Mouse (Mus musculus) stomach, postnatal 0 days (tissue): ENCODE data around the gene Snrnp200. TPM values are rescaled to one million over a fixed set of nuclear protein-coding genes. Genes with fewer than 3 reads are reported as not detected.

Experiments used
- ATAC-seq: fragments of 200-750 bp; cut with Nextera tagmentation; 2 replicates; pipeline ENCODE4 v1.8.0; 2017; ENCODE audit not compliant: low FRiP score, low TSS enrichment
- DNase-seq: peaks from one replicate; pipeline ENCODE4 v3.0.0-alpha.2; 2016; ENCODE audit warnings: low spot score
- H3K27ac ChIP-seq: fragments of 300-500 bp; sonication (generic); replicated peaks from 2 replicates; pipeline ENCODE4 v1.5.1; 2014; ENCODE audit warnings: mild to moderate bottlenecking, control low read depth
- H3K27me3 ChIP-seq: fragments of 300-500 bp; sonication (generic); 2 replicates; pipeline ENCODE4 v1.6.1; 2014; ENCODE audit warnings: low read length; ENCODE audit not compliant: control insufficient read depth, insufficient read depth
- H3K36me3 ChIP-seq: fragments of 300-500 bp; sonication (generic); 2 replicates; pipeline ENCODE4 v1.6.1; 2014; ENCODE audit warnings: low read length, mixed read lengths; ENCODE audit not compliant: control insufficient read depth, insufficient read depth
- H3K4me1 ChIP-seq: fragments of 300-500 bp; sonication (generic); replicated peaks from 2 replicates; pipeline ENCODE4 v1.6.1; 2014; ENCODE audit warnings: antibody characterized with exemption; ENCODE audit not compliant: control insufficient read depth, insufficient read depth
- H3K4me2 ChIP-seq: fragments of 300-500 bp; sonication (generic); replicated peaks from 2 replicates; pipeline ENCODE4 v1.6.1; 2014; ENCODE audit warnings: low read depth, mild to moderate bottlenecking, control low read depth, moderate library complexity
- H3K4me3 ChIP-seq: fragments of 300-500 bp; sonication (generic); 2 replicates; pipeline ENCODE4 v1.5.1; 2014; ENCODE audit warnings: low read depth, low read length, control low read depth
- H3K9ac ChIP-seq: fragments of 300-500 bp; sonication (generic); 2 replicates; pipeline ENCODE4 v1.6.1; 2014; ENCODE audit warnings: mild to moderate bottlenecking, low read length, control low read depth, mixed read lengths
- H3K9me3 ChIP-seq: fragments of 300-500 bp; sonication (generic); 2 replicates; pipeline ENCODE4 v1.6.1; 2016; ENCODE audit warnings: low read length; ENCODE audit not compliant: control insufficient read depth
- CTCF ChIP-seq: IDR thresholded peaks from 2 replicates; pipeline ENCODE4 v1.5.1; 2016; ENCODE audit warnings: antibody characterized with exemption, low read depth, mild to moderate bottlenecking, moderate library complexity
- EP300 ChIP-seq: optimal IDR thresholded peaks from 2 replicates; pipeline ENCODE3; 2016; ENCODE audit warnings: antibody characterized with exemption
- WGBS: fragments of 180-500 bp; shearing (Covaris S2); extraction: QIAGEN DNeasy Blood & Tissue Kit; methylation state at CpG from one replicate; pipeline ENCODE4 v1.1.7; 2014; 5-methylcytosine and 5-hydroxymethylcytosine counted together
- polyA plus RNA-seq: library from polyadenylated mRNA; unstranded; fragments of >200 nt; fragmentation: Nextera tagmentation; extraction: Ambion mirVana; gene quantifications from 2 replicates; pipeline ENCODE4 v1.2.1, GENCODE M21; 2015

Gene Snrnp200
- polyA plus RNA-seq, 1 experiment from 2014 or later = 13.8 TPM

DNA sequence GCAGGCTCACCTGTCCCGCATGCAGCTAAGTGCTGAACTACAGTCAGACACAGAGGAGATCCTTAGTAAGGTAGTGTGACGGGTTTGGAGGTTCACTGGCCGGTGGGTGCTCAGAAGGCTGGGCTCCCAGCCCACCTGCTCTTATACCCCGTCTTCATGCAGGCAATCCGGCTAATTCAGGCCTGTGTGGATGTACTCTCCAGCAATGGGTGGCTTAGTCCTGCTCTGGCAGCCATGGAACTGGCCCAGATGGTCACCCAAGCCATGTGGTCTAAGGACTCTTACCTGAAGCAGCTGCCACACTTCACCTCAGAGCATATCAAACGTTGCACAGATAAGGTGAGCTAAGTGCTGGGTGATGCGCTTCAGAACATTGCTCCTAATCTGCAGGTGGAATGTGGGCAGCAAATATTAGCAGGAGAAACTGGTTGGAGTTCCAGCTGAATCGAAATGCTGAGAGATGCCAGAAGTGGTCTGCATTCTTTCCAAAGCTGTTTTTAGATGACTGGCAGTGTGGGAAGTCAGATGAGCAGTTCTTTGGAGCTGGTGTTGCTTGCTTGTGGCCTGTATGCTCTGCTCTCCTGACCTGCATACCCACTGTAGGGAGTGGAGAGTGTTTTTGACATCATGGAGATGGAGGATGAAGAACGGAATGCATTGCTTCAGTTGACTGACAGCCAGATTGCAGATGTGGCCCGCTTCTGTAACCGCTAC, 29.9 kb downstream of the Snrnp200 start:
- TF ChIP-seq CTCF (no peak), EP300 (no peak)
- 90% methylated on average over 11 of the region's 11 CpGs for WGBS
- ATAC-seq (no peak), DNase-seq (no peak)
- Histone ChIP-seq H3K4me3 (no peak overlapping the region), H3K27me3 (no peaks in the 10 kb centered on the region), H3K27ac (no peak overlapping the region), H3K4me2 (no peak overlapping the region), H3K9ac (no peak overlapping the region), H3K9me3 (no peaks in the 10 kb centered on the region), H3K36me3 (peaks cover 46% of the 10 kb centered on the region), H3K4me1 (no peaks in the 10 kb centered on the region)

DNA sequence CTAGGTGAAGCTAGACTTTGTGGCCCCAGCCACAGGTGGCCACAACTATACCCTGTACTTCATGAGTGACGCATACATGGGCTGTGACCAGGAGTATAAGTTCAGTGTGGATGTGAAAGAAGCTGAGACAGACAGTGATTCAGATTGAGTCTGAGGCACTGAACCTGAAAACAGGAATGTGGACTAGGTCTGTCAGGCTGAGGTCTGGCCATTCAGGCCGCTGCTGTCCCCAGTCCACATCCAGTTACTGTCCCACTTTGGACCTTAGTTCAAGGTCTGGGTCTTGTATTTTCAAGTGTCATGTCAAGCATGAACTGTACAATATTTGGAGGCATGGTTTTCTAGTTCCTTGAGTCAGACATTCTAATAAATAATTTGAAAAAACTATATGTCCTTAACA, 31.9 kb downstream of the Snrnp200 start:
- DNase-seq (no peak), ATAC-seq (no peak)
- H3K9me3 ChIP-seq = no peaks in the 10 kb centered on the region
- no peak overlapping the region for H3K4me2 ChIP-seq
- H3K9ac ChIP-seq = no peak overlapping the region
- peaks cover 38% of the 10 kb centered on the region for H3K36me3 ChIP-seq
- no peaks in the 10 kb centered on the region for H3K4me1 ChIP-seq
- 91% methylated on average over 2 of the region's 2 CpGs for WGBS
- no peak overlapping the region for H3K4me3 ChIP-seq
- TF ChIP-seq EP300 (no peak), CTCF (no peak)
- H3K27me3 ChIP-seq = no peaks in the 10 kb centered on the region
- H3K27ac ChIP-seq = no peak overlapping the region

DNA sequence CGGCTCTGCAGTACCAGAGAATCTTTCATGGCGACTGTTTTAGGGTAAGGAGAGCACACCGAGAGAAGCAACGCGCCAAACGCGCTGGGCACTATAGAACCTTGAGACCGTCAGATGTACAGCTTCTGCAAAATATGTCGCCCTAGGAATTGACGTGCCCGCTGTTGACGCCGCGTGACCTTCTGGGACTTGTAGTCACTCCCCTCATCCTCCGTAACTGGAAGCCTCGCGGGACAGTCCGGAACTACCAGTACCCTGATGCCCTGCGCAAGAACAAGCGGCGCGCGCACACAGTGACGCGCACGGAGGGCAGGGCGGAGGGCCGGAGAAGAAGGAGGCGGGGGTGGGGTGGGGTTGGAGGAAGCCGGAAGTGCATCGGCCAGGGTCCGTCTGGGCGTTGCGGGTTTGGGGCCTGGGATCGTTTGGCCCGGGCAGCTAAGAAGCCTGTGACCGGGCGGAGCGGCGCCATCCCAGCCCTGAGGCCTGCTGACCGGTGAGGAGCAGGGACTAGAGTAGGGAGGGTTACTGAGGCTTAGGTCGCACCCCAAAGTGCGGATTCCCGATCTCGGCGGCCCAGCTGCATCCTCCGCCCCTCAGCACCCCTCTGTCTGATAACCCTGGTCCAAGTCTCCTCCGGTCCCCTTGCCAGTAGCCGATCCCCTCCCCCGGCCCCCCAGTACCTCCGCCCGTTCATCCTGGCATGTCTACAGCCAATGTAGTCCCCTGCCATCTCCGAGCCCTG, 39.6 kb downstream of the Snrnp200 start, which contains the start of the genes Ciao1 and Tmem127:
TSS of gene Ciao1 (minus strand) at position 225 of the 742 bp plus-strand sequence.
TSS of gene Tmem127 (plus strand) at position 317 of the 742 bp plus-strand sequence.
- Histone ChIP-seq H3K27me3 (no peaks in the 10 kb centered on the region), H3K9ac (peak within 1 kb of the TSS; percentile 91), H3K4me2 (peak within 1 kb of the TSS; percentile 94), H3K36me3 (peaks cover 10% of the 10 kb centered on the region; the same call in 1 of the 2 replicates), H3K4me1 (peaks cover 3% of the 10 kb centered on the region), H3K9me3 (no peaks in the 10 kb centered on the region), H3K27ac (peak within 1 kb of the TSS; percentile 88), H3K4me3 (peak within 1 kb of the TSS; percentile 65)
- TF ChIP-seq CTCF = no peak
- no peak for TF ChIP-seq EP300
- peak; percentile 99 for DNase-seq
- WGBS = under 1% methylated on average over 52 of the region's 53 CpGs
- ATAC-seq = peak; percentile 99

DNA sequence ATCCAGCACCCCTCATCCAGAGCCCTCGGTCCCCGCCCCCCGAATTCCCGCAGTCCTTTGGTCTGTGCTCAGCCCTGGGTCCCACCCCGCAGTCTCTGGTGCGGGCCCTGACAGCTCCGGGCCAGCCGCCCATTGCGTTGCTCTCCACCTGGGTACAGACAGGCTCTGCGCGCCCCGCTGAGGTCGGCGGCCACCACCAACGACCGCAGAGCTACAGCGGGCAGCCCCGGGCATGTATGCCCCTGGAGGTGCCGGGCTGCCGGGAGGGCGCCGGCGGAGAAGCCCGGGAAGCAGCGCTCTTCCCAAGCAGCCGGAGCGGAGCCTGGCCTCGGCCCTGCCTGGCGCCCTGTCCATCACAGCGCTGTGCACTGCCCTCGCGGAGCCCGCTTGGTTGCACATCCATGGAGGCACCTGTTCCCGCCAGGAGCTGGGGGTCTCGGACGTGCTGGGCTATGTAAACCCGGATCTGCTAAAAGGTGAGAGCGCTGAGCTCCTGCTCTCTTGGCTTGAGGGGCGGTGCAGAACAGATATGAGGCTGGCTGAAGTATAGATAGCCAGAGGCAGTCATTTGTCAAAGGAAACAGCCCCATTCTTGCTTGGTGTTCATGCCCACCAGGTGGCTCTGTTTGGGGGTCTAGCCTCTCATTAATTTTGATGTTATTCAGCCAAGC, 40.3 kb downstream of the Snrnp200 start:
- Histone ChIP-seq H3K27me3 (no peaks in the 10 kb centered on the region), H3K4me1 (peaks cover 3% of the 10 kb centered on the region), H3K9me3 (no peaks in the 10 kb centered on the region), H3K4me3 (peak overlapping the region; percentile 65), H3K27ac (peak overlapping the region; percentile 88), H3K4me2 (peak overlapping the region; percentile 94), H3K9ac (peak overlapping the region; percentile 91), H3K36me3 (peaks cover 7% of the 10 kb centered on the region; the same call in 1 of the 2 replicates)
- ATAC-seq (peak; percentile 38), DNase-seq (peak; percentile 59)
- WGBS = under 1% methylated on average over 38 of the region's 39 CpGs
- TF ChIP-seq EP300 (no peak), CTCF (peak; percentile 59)

DNA sequence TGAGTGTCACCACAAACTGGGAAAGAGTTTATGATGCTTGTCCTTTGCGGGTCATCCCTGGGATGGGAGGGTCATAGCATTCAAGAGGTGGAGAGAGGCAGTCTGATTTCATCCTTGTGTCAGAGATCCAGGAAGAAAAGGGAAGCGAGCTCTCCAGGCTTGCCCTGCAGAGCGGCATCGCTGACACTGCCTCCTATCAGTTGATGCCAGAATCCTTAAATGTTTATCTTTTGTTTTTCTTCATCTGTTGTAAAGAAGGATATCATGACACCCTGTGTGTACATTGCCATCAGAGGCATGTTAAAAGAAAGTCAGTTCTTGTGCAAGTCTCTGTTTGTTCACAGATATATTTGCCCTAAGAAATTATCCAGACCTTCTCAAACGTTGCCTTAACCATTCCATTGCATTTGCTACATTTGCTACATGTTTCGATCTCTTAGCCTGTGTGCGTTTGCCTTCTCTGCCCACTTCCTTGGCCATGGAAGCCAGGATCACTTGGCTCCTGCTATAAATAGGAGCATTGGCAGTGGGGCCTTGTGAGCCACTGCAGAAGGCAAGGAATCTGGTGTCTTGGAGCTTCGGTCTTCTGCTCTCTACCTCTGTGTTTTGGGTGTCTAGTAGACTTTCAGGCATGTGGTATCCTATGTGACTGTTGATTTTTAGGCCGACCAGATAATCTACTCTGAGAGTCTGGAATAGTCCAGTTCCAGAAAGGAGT, 42.3 kb downstream of the Snrnp200 start:
- no peak overlapping the region for H3K4me2 ChIP-seq
- H3K9ac ChIP-seq = no peak overlapping the region
- H3K27ac ChIP-seq = no peak overlapping the region
- TF ChIP-seq CTCF (no peak), EP300 (no peak)
- H3K27me3 ChIP-seq = no peaks in the 10 kb centered on the region
- no peak for ATAC-seq
- H3K9me3 ChIP-seq = no peaks in the 10 kb centered on the region
- H3K36me3 ChIP-seq = peaks cover under 1% of the 10 kb centered on the region; the same call in 1 of the 2 replicates
- no peak overlapping the region for H3K4me3 ChIP-seq
- H3K4me1 ChIP-seq = peaks cover 3% of the 10 kb centered on the region
- WGBS = 85% methylated on average over 9 of the region's 9 CpGs
- no peak for DNase-seq
